Mouse (Mus musculus): ENCODE data around the gene Tasp1.
"Not testable (repeated sequence)": the region's sequence is repeated elsewhere in the genome, so short reads cannot be mapped to it uniquely, and the experiment has no call there.

The Tasp1 gene

DNA sequence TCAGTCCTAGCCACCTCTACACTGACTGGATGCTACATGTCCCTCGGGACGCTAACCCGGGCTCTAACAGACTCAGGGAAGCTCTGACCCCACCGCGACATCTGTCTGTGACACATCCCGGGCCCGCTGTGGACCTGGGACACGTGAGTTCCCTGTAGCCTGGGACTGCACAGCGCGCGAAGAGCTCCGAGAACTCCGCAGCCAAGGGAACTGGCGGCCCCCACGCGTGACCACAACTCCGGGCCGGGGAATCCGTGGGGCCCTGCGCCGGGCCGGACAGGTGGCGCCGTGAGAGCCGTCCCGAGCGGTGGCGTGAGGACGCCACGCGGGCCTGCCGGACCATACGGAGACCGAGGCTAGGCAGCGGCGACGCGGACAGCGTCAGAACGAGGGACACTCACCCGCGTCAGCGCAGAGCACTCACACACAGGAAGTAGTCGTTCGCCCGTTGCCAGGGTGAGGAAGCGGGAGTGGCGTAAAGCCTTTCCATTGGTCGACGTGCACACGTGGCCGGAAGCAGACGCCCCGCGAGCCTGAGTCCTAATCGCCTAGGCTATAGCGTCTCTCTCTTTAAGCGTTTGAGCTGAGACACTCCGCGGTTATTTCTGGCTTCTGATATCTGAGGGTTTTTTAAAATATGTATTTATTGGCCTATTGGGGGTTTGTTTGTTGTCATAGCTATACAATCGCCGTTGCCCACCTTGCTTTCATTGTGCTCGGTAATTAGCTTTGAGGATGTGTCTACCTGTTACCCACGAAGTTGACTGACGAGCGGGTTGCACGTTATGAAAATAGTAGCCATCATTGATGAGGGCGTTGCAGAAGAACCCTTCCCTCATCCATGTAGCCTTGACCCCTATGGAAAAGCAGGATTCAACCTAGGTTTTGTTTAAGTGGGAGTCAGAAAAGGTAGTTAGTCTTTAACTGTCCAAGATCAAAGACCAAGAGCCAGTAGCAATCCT is at the start of gene Tasp1:
Gene Tasp1 (minus strand): TSS at position 453 of the 962 bp plus-strand sequence.
- peak; percentile 84 to 90 for DNase-seq

DNA sequence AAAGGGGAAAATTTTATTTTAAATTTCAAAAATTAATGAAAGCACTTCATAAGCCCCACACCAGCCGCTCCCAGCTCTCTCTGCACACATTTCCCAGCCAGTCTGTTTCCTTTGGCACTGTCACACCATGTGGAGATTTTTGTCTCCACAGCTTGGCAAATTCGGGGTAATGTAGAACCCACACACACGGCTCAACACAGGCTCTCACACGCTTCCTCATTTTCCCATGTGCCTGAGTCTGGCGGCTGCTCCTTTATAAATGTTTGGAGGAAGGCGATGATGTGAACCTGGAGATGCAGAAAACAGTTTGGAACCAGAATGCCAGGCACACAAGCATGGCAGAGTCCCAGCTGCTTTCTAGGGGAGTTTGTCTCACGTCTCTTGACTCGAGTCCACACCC is 47.2 kb upstream of the Tasp1 start:
- DNase-seq, result no peak

DNA sequence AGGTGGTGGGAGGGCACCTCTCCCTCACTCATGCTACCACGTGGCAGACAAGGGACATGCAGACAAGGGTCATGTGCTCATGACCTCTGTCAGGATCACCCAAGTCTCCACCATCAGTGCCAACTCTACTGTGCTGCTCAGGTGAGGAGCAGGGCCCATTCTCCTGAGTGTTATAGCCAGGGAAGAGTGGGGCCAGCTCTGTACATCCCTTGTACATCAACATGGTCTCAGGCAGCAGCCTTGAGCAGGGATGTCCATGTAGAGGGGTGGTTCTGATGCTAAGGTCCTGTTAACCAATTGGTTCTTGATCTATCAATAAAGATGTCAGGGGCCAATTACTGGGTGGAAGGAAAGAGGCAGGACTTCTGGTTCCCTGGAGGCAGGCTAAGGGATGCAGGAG is 42.3 kb upstream of the Tasp1 start:
- no peak for DNase-seq

DNA sequence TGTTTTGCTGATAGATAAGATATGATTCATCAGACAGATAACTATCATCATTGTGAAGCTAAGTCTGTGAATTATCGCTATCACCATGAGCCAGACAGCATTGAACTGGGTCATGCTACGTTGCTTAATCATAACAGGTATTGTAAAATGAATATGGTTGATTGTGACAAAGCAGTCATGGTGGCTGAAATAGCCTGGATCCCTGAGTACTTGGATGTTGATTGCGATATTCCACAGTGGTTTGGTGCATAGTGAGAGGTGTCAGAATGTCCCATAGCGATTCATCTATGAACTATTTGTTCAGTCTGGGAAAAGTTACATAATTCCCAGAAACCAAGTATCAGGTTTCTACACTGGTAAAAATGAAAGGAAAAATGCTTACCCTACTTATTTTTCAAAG is 41.0 kb upstream of the Tasp1 start:
- no peak for DNase-seq

DNA sequence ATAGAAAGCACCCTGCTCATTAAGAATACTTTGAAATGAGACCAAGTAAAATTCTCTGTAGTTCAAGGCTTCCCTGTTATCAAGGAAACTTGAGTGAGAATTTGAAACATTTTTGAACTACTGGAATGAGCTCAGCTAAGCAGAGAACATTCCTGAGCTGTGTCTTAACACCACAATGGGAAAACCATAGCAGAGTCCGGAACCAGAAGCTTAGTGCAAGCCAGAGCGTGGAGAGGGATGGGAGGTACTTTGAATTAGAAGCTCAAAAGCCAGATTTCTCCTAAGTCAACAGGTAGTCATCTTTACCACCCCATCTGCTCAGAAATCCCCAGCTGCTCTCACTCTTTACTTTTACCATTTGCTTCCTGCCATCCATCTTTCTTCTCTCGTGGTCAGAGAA is 38.3 kb upstream of the Tasp1 start:
- DNase-seq, result no peak

DNA sequence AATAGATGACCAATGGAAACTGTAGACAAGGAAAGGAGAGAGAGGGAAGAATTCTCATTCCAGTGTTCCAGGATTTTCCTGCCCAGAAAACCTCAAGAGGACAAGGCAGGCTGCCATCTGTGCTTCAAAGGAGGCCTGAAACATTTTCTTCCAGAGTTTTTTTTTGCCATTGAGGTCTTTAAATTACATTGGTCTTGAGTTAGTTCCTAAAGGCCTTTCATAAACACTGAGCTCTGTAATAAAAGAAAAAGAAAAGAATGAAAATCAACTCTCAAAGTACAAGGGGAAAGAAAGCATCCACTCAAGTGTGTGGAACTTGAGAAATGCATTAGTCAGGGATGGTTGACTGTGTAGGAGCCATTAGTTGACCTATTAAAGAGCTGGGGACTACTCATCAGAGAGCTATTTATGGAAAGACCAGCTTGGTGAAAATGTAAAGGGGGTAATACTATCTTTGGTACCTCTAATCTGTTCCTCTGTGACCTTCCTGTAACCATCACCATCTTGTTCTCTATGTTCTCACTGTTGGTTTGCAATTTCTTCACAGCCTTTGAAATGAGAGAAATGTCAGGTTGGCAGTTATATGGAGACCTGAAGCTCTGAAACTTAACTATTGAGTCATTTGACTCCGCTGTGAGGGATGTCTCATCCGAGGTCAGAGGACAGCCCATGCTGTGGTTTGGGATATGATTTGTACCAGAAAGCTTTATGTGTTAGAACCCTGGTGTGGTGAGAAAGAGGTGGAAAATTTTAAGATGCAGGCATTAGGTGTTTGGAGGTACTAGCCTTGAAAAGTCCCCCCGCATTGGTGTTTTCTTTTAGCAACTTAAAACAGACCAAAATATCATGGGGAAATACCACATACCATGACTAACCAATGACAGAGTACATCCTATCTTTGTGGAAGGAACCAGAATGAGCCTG is 34.2 kb upstream of the Tasp1 start:
- DNase-seq, result no peak

DNA sequence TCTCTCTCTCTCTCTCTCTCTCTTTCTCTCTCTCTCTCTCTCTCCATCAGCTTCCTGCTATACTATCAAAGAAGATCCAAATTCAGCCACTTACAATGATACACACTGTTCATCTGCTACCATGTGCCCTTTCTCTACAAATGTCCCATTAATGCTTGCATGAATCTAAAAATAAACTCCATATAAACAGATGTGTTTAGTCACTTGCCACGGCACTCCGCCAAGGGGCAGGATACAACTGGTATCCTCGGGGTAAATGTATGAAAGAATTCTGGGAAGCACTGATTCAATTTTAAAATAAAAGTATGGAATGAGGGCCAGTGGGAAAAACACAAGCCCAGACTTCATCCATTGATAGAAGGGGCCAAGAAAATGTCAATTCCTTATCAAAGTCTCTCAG is 33.4 kb upstream of the Tasp1 start:
- no peak for DNase-seq

DNA sequence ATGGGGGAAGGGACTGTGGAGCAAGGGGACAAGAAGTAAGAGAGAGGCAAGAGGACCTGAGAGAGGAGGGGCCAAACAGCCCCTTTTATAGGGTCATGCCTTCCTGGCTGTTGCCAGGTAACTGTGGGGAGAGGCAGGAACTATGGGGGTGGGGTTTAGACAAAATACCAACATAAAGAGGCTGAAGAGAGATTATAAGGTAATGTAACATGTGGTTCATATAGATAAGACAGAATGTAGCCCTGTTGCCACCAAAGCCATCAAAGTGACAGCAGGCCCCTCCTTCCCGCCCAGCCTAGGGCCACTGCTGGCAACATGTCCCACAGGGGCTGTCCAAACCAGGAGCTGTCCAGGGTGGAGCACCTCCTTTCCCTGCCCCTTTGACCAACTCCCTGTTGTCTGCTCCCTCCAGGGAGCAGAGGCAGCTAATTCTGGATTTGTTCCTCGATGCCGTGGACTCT is 30.6 kb upstream of the Tasp1 start:
- no peak for DNase-seq

DNA sequence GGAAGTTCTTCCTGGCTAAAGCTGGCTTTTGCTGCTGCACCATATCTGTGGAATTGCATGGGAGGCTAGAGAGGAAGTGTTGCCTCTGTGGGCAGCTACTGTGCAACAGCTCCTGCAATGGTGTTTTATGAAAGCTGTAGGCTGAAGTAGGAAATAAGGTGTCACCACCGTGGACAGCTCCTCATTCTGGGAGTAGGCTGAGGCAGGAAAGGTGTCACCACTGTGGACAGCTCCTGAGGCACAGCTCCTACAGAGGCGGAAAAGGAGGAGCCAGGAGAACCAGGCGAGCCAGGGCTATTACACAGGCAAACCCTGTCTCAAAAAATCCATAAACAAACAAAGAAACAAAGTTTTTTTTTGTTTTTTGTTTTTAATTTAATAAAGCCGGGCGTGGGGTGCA is 29.4 kb upstream of the Tasp1 start:
- DNase-seq, result no peak

DNA sequence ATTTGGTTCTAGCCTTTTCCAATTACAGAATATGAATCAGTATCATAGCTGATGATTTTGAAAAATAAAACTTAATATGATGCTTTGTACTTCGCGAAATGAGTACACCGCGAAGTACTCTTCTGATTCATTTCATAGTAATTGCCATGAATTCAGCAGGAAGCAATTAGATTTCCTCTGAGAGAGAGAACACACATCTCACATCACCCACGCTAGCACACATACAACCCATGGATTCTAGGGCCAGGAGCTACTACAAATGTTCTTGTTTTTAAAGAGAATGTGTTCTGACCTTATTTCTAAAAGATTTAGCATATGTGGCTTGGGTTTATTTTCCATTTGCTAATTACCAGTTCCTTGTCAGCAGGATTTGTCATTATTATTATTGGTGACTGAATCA is 26.8 kb upstream of the Tasp1 start:
- no peak for DNase-seq

DNA sequence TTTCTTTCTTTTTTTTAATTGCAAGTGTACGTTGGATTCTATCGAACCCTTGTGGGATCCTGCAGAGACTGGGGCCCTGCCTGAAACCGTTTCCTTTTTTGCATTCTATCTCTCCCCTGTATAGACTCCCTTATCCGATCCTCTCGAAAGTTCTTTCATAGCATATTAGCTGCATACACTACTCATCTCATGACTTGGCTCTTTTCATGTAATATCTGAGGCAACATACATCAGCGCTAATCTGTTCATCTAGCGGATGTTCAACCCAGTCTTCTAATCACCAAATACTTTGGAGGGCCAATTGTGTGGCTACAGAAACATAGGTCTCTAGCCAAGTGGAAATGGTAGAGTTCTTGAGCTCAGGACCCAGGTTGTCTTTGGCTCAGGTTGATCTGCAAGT is 17.6 kb upstream of the Tasp1 start:
- no peak for DNase-seq

DNA sequence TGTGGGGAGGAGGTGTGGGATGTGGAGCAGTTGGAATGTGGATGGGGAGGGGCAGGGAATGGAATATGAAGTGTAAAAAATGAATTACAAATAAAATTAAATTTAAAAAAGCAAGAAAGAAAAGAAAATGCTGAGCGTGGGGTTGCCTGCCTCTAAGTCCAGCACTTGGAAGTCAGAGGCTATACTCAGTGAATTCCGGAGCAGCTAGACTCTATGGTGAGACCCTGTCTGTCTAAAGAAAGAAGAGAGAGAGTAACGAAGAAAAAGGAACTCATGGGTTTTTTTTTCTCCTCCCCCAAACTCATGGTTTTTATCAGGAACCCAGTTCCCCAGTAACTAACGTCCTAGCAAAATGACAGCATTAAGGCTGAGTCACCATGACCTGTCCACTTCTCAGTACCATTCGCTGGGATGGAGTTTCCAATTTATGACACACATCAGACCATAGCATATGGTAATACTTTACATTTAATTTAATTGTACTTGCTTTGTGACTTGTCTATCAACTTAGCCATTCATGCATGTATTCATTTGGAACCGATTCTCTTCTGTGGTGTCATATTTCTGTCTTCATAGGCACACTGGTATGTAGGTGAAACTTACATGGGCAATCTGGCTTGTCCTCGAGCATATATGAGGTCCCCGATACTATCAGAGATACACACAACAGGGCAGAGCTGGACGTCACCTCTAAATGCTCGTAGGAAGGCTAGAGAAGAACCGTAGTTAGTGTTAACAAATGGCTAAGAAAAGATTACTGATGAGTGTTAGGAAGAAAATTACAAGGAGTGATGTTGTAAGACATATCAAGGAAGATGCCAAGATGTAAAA is 14.4 kb upstream of the Tasp1 start:
- no peak for DNase-seq

DNA sequence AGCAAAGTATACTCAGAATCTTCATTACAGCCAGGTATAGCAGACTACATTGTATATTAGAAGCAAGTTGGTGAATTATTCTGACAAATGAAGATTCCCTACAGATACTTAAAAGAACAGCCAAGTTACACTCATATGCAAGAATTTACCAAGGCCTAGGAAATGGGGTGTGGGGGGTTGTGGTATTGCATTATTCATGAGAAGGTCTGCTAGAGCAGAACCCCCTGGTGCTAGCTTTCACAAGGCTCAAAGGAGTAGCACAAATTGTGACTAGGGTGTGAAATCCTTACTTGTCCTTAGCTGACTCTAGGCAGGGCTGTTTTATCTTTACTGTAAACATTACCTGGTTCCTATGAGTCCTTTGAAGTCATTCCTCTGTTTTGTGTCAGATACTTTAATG is 12.7 kb upstream of the Tasp1 start:
- not testable (repeated sequence) for DNase-seq

DNA sequence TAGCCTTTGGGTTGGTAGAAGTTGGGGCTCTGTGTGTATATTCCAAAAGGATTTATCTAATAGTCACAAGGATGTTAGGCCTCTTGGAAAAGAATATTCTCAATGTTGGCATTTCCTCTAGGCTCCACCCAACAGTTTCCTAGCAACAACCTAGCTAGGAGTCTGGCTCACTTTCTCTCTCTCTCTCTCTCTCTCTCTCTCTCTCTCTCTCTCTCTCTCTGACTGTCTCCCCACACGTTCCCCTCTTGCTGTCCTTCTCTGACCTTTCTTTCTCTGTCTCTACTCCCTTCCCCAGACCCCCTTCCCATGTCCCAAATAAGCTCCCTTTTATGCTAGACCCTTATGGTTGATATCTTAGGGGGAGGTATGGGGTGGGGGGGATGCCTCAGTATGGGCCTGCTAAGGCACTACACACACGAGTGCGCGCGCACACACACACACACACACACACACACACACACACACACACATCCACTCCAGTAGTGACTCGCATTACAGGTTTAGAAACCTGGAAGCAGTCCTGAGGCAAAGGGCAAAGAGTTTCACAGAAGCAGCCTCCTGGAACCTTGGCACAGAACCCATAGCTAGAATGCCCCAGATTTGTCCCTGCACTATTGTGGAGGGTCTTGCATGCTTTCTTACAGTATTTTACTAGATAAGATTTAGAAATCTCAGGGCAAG is 12.1 kb upstream of the Tasp1 start:
- DNase-seq, result no peak

DNA sequence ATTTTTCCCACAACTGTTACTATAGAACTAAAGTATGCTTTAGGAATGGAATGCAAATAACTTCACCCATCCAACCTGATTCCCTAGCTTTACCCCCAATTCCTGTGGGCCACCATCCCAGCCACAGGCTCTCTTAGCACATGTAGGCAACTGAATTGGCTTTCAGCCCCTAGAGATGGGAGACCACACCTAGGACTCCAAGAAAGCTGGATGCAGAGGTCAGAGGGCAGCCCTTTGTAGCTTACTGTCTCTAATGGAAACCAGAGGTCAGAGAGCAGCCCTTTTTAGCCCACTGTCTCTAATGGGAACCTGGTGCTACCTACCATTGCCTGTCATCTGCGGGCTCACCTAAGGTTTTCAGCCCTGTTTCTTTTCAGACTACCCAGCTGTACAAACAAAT is 10.9 kb upstream of the Tasp1 start:
- DNase-seq, result no peak

DNA sequence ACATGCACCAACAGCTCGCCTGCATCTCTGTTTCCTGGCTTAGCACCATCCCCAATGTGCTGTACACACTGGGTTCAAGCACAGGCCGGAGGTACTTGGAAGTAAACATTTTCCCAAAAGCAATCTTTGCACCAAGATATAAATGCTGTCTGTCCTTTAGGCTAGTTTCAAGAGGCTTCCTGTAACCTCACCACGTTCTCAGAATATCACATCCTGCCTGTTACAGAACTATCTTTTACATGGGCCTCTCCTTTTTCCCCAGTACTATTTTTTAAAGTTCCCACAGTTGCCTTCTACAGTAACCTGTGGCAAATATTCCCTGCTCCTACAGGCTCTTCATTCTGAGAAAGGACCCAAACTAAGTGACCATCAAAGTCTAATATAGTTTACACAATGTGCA is 8.5 kb upstream of the Tasp1 start:
- no peak for DNase-seq

DNA sequence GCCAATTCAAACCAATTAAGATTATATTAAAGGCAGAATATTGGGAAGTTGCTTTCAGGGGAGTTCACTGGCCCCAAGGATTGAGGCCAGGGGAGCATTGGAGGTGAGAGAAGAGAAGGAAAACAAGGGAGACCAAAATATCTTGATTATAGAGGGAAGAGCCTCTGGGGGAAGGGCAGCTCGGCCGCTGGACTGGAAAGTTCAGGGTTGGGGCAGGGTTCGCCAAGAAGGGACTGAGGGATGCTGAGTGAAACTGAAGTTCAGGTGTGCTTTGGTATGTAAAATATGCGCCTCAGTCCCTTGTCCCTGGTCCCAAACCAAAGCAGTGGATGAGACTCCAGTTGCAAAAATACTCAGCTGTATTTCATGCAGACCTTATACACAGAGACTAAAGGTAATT is 911 bp upstream of the Tasp1 start:
- no peak for DNase-seq

DNA sequence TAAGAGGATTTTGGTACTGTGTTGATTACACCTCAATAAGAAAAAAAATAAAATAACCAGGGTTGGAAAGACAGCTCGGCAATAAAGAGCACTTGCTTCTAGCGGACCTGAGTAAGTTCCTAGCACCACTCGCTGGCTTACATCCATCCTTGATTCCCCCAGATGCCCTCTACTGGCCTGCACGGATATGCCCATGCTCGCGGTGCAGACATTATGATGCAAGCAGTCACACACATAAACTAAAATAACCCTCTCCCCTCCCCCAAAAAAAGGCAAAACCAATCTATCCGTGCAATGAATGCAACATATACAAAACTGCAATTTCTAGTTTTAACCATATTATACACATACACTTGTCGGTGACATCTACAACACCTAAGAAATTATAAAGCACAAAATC is 929 bp downstream of the Tasp1 start:
- no peak for DNase-seq

DNA sequence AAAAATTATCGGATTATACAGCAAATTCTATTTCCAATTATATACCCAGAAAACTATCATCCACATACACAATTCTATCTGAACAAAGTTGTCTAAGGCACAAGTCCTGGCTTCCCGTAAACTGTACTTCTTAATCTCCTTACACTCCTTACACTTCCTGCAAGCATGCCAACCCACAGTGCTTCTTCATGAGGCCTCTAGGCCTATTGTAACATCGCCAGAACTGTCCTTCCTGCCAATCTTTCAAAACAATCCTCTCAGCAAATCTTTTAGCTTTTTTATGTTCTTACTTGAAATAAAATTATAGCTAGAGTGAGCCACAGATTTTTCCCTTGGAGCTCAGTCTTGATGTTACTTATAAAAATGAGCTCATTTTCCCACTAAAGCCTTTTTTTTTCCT is 5.1 kb downstream of the Tasp1 start:
- DNase-seq, result no peak

DNA sequence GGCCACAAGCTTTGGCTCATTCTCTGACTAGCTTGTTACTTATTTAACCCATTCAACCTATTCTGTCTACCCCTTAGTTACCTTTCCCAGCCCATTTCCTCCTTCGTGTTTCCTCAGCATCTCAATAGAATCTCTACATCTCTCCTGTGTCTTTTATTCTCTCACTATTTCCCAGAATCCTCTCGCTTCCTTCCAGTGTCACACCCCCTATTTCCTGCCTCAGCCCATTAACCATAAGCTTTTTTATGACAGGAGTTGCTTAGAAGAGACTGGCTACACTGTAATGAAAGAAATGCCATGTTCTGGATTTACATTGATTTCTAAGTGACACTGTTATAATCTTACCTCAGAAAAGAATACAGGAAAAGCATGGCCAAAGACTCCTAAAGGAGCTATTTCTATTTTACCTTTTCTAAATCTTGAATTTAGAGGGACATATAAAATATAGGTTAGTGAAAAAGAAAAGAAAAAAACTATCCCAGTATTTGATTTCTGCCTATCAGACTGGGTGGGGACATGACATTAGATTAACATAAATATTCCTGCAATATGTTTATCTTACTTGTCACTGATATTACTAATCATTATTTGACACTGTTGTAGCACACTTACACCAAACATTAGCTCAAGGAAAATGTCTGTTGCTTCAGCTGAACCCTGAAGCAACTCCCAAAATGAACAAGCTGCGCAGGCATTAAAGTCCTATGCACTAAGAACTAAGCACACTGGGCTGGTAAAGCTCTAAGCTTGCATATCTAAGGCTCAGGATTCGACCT is 6.3 kb downstream of the Tasp1 start:
- DNase-seq, result no peak

DNA sequence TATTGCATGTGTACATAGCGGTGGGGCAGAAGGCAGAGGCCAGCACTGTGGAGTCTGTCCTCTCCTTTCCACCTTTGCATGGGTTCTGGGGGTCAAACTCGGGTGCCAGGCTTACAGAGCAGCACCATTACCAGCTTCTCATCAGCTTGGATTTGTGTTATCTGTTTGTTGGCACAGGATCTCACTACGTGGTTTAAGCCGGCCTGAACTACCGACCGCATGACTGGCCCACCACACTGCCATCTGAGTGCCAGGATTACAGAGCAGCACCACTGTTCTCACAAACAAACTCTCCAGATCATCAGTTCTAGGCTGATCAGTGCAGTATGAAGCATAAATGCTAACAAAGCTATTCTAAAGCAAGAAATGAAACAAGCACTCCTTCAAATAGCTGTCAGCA is 8.5 kb downstream of the Tasp1 start:
- DNase-seq, result no peak

All from thymus, postnatal 36 days (tissue).